Mouse (Mus musculus) heart, postnatal 14 days (tissue): ENCODE measurements around the gene Gpr37l1. TPM values are rescaled to one million over a fixed set of nuclear protein-coding genes. Genes with fewer than 3 reads are reported as not detected.
"Not testable (repeated sequence)": the region's sequence is repeated elsewhere in the genome, so short reads cannot be mapped to it uniquely, and the experiment has no call there.

Source experiments
- DNase-seq, 2 experiments: peaks; one replicate each; pipeline ENCODE4 v3.0.0; 2021 to 2022
- intact Hi-C: fragments of 180-260 bp; cut with DNase I; formaldehyde crosslinking; loops from one replicate; pipeline ENCODE4 v1.15.1; 2025
- long read RNA-seq, 2 experiments: library from polyadenylated mRNA; stranded (forward); transcript quantifications; one replicate each; pipeline ENCODE4 v2.0.0; 2021
- total RNA-seq, 2 experiments: library from RNA; stranded (reverse); gene quantifications; 2 replicates each; pipeline ENCODE4 v1.2.3; 2021

The Gpr37l1 gene
- total RNA-seq, result under 1 TPM; 0.32 to 0.48 TPM
- long read RNA-seq, experiment 1, partial matches to known transcripts, result 0 of 2 reads
- long read RNA-seq, experiment 1, other reads (novel, unspliced or antisense), result 0 of 2 reads
- long read RNA-seq, experiment 2, partial matches to known transcripts, result 0 of 1 reads
- long read RNA-seq, experiment 2, other reads (novel, unspliced or antisense), result 0 of 1 reads

- no peak for DNase-seq
- intact Hi-C loops, result no loop called here
Observed at GRCm38 (mm10) chr1:135167435-135167834, at the start of gene Gpr37l1. Gene Gpr37l1, minus strand, starts transcription at chr1:135167681.

GRCm38 (mm10) chr1:135213772-135214640 lies 46.5 kb upstream of the Gpr37l1 start:
- intact Hi-C loops, result no loop called here
- DNase-seq, result no peak

GRCm38 (mm10) chr1:135210421-135210820 lies 42.9 kb upstream of the Gpr37l1 start:
- intact Hi-C loops, result no loop called here

GRCm38 (mm10) chr1:135208716-135209115 lies 41.2 kb upstream of the Gpr37l1 start:
- DNase-seq, result no peak
- intact Hi-C loops, result no loop called here

More at GRCm38 (mm10) chr1:135210421-135210820, 42.9 kb upstream of the Gpr37l1 start:
- DNase-seq, result no peak

- intact Hi-C loops, result no loop called here
- no peak for DNase-seq
Observed at GRCm38 (mm10) chr1:135206586-135207339, 39.3 kb upstream of the Gpr37l1 start.

- DNase-seq, result no peak
- intact Hi-C loops, result no loop called here
Observed at GRCm38 (mm10) chr1:135205257-135205656, 37.8 kb upstream of the Gpr37l1 start.

GRCm38 (mm10) chr1:135204196-135205126 lies 37.0 kb upstream of the Gpr37l1 start:
- intact Hi-C loops, result no loop called here
- DNase-seq, result no peak

- DNase-seq, result no peak
- intact Hi-C loops, result no loop called here
Observed at GRCm38 (mm10) chr1:135200400-135200799, 32.9 kb upstream of the Gpr37l1 start.

GRCm38 (mm10) chr1:135199014-135199819 lies 31.7 kb upstream of the Gpr37l1 start:
- no peak for DNase-seq
- intact Hi-C loops, result no loop called here

GRCm38 (mm10) chr1:135198412-135198811 lies 30.9 kb upstream of the Gpr37l1 start:
- intact Hi-C loops, result no loop called here
- no peak for DNase-seq

GRCm38 (mm10) chr1:135195907-135196440 lies 28.5 kb upstream of the Gpr37l1 start:
- DNase-seq, result peak; percentile 46 to 59
- intact Hi-C loops, result no loop called here

- DNase-seq, intact Hi-C loops: not testable (repeated sequence)
Observed at GRCm38 (mm10) chr1:135194335-135194734, 26.9 kb upstream of the Gpr37l1 start.

- no peak for DNase-seq
- intact Hi-C loops, result no loop called here
Observed at GRCm38 (mm10) chr1:135189186-135189585, 21.7 kb upstream of the Gpr37l1 start.

- peak; percentile 53 to 69 for DNase-seq
- intact Hi-C loops, result no loop called here
Observed at GRCm38 (mm10) chr1:135188197-135188596, 20.7 kb upstream of the Gpr37l1 start.

- DNase-seq, intact Hi-C loops: not testable (repeated sequence)
Observed at GRCm38 (mm10) chr1:135187016-135187415, 19.5 kb upstream of the Gpr37l1 start.

GRCm38 (mm10) chr1:135186427-135186826 lies 18.9 kb upstream of the Gpr37l1 start:
- DNase-seq, result no peak
- intact Hi-C loops, result no loop called here

- DNase-seq, result no peak
- intact Hi-C loops, result no loop called here
Observed at GRCm38 (mm10) chr1:135185936-135186335, 18.5 kb upstream of the Gpr37l1 start.

- DNase-seq, result no peak
- intact Hi-C loops, result no loop called here
Observed at GRCm38 (mm10) chr1:135183941-135184570, 16.6 kb upstream of the Gpr37l1 start.
